In genomic region chr17:6748779-6749464, GRCm38 (mm10) we compare ENCODE assay signal across 11 mouse cellular contexts. TPM values are rescaled to one million over a fixed set of nuclear protein-coding genes. Genes with fewer than 3 reads are reported as not detected.
A peak's percentile ranks its signal among the peaks of the same experiment; 100 is the strongest.
DNase-seq lines count a peak whose midpoint lies in the region; ATAC-seq lines count a peak whose summit lies in the region.
"Had no signal": no experiment of that assay in that cellular context is flagged by ENCODE, and none has a peak within 500 bp of the region (broad histone marks: within the 10 kb centered on the region; RNA-seq: fewer than 3 reads in every experiment).

No protein-coding gene starts in this region.

- ATAC-seq in heart, embryonic 13.5 days (ENCODE audit: extremely low read depth, insufficient number of reproducible peaks, low FRiP score, low TSS enrichment) = no peak
- ATAC-seq in midbrain, embryonic 16.5 days = no peak
- ATAC-seq: forebrain, postnatal 0 days; hindbrain, embryonic 16.5 days had no signal

- H3K9me3 ChIP-seq in heart, embryonic 13.5 days = no peaks in the 10 kb centered on the region
- H3K9me3 ChIP-seq in midbrain, embryonic 16.5 days (replicated peaks; ENCODE audit: control insufficient read depth, low read length, poor library complexity, severe bottlenecking) = no peaks in the 10 kb centered on the region
- H3K9me3 ChIP-seq: midbrain, embryonic 12.5 days had no signal

- H3K27me3 ChIP-seq in heart, embryonic 13.5 days (replicated peaks) = no peaks in the 10 kb centered on the region
- H3K27me3 ChIP-seq in midbrain, embryonic 16.5 days (ENCODE audit: control insufficient read depth, insufficient read depth, low read depth, low read length) = peaks cover 3% of the 10 kb centered on the region

- H3K27ac ChIP-seq in heart, embryonic 13.5 days (replicated peaks) = peak overlapping the region; percentile 96
- no peak overlapping the region for H3K27ac ChIP-seq in midbrain, embryonic 16.5 days (ENCODE audit: low read length)
- H3K27ac ChIP-seq: midbrain, embryonic 12.5 days had no signal

- H3K4me3 ChIP-seq in heart, embryonic 13.5 days = no peak overlapping the region
- H3K4me3 ChIP-seq in midbrain, embryonic 16.5 days (ENCODE audit: low read depth, low read length) = no peak overlapping the region
- H3K4me3 ChIP-seq: midbrain, embryonic 12.5 days had no signal

- peaks cover 76% of the 10 kb centered on the region for H3K36me3 ChIP-seq in heart, embryonic 13.5 days
- no peaks in the 10 kb centered on the region for H3K36me3 ChIP-seq in midbrain, embryonic 16.5 days (ENCODE audit: control insufficient read depth, insufficient read depth, low read length)
- H3K36me3 ChIP-seq: midbrain, embryonic 12.5 days had no signal

- DNase-seq in kidney, postnatal 25 days = peak; percentile 59 to 66
- no peak for DNase-seq in kidney, adult 18-20 months
- peak; percentile 57 for DNase-seq in adrenal gland, adult 8-10 months
- DNase-seq in naive thymus-derived CD4-positive, alpha-beta T cell, adult 2 months (ENCODE audit: low read depth) = peak; percentile 21
- DNase-seq in layer of hippocampus, postnatal 36 days = no peak
- no peak for DNase-seq in layer of hippocampus, adult 18-20 months (ENCODE audit: low spot score in 2 of 2)
- DNase-seq: forebrain, postnatal 0 days had no signal

- peak overlapping the region; percentile 33 for H3K4me2 ChIP-seq in heart, embryonic 13.5 days
- no peak overlapping the region for H3K4me2 ChIP-seq in midbrain, embryonic 16.5 days (ENCODE audit: low read length)
- H3K4me2 ChIP-seq: midbrain, embryonic 12.5 days had no signal

- 38% methylated on average over 17 of the region's 17 CpGs for WGBS in heart, embryonic 13.5 days
- WGBS in midbrain, embryonic 16.5 days = 84% methylated on average over 17 of the region's 17 CpGs

- H3K4me1 ChIP-seq in heart, embryonic 13.5 days = peaks cover 71% of the 10 kb centered on the region
- H3K4me1 ChIP-seq in midbrain, embryonic 16.5 days (ENCODE audit: control insufficient read depth, insufficient read depth, low read length) = peaks cover 25% of the 10 kb centered on the region

- peak overlapping the region; percentile 58 for H3K9ac ChIP-seq in heart, embryonic 13.5 days
- no peak overlapping the region for H3K9ac ChIP-seq in midbrain, embryonic 16.5 days (ENCODE audit: low read depth, low read length)
- H3K9ac ChIP-seq: forebrain, postnatal 0 days; midbrain, embryonic 12.5 days had no signal

RNA-seq across cellular contexts. Expression of gene Ezr, which starts 33.7 kb away (rescaled TPM):
- 10 to 100 TPM; 18.8 to 34.8 (median 23.9) TPM for total RNA-seq in adrenal gland, adult 8-10 months (2022)
- 103 and 105 TPM in 2 replicates for polyA plus RNA-seq in heart, embryonic 13.5 days (2015; fragmentation: Nextera tagmentation; extraction: Ambion mirVana)
- total RNA-seq in layer of hippocampus, postnatal 36 days (2021) = 10 to 100 TPM; 41.7 to 50.5 TPM
- 31.9 and 36.8 TPM in 2 replicates for polyA plus RNA-seq in midbrain, embryonic 16.5 days (2015; fragmentation: Nextera tagmentation; extraction: Ambion mirVana)
- 10 to 100 TPM; 49.2 to 53.6 TPM for total RNA-seq in layer of hippocampus, adult 18-20 months (2021)

Comparison
In these comparisons a context has a peak if more than half of its experiments do, and no peak if none do; other contexts are left out.
1. DNase-seq: peak in kidney, postnatal 25 days (2 of 2), adrenal gland, adult 8-10 months (single experiment) and naive thymus-derived CD4-positive, alpha-beta T cell, adult 2 months (single experiment); none in kidney, adult 18-20 months (single experiment), layer of hippocampus, postnatal 36 days (0 of 2) and layer of hippocampus, adult 18-20 months (0 of 2).